Comparison of ENCODE assay signal across 9 mouse cellular contexts in genomic region chr4:89421694-89422354, GRCm38 (mm10).
DNase-seq lines count a peak whose midpoint lies in the region; ATAC-seq and TF ChIP-seq lines count a peak whose summit lies in the region.
"Had no signal": no experiment of that assay in that cellular context is flagged by ENCODE, and none has a peak within 500 bp of the region (broad histone marks: within the 10 kb centered on the region; RNA-seq: fewer than 3 reads in every experiment).

No protein-coding gene starts in this region.

- TF ChIP-seq CTCF in cerebellum, adult 2 months (IDR thresholded peaks at IDR 0.05; ENCODE audit: borderline replicate concordance, insufficient read depth, low read depth, low read length) = no peak

- H3K4me2 ChIP-seq in embryonic facial prominence, embryonic 14.5 days (ENCODE audit: low read depth, low read length) = no peak overlapping the region
- H3K4me2 ChIP-seq in lung, embryonic 16.5 days (ENCODE audit: low read depth, low read length) = no peak overlapping the region

- peak; percentile 70 for DNase-seq in embryonic facial prominence, embryonic 14.5 days (ENCODE audit: low spot score)
- DNase-seq in embryonic facial prominence, embryonic 10.5 days (ENCODE audit: low spot score) = no peak
- DNase-seq in NIH3T3 (ENCODE audit: low read depth) = peak; percentile 94
- peak; percentile 28 to 68 for DNase-seq in gastrocnemius, postnatal 36 days
- no peak for DNase-seq in embryo, embryonic 11 days
- no peak for DNase-seq in cerebellum, adult 2 months
- no peak for DNase-seq in spleen, postnatal 4 days (ENCODE audit: low spot score in 2 of 2)

- WGBS in embryonic facial prominence, embryonic 14.5 days = 45% methylated on average over 6 of the region's 6 CpGs
- WGBS in embryonic facial prominence, embryonic 10.5 days = 68% methylated on average over 6 of the region's 6 CpGs
- 49% methylated on average over 6 of the region's 6 CpGs for WGBS in lung, embryonic 16.5 days
- WGBS in cerebellum, adult 2 months = 47% methylated on average over 6 of the region's 6 CpGs

- no peaks in the 10 kb centered on the region for H3K36me3 ChIP-seq in embryonic facial prominence, embryonic 14.5 days (ENCODE audit: control insufficient read depth, insufficient read depth, low read length)
- H3K36me3 ChIP-seq in embryonic facial prominence, embryonic 10.5 days (replicated peaks) = no peaks in the 10 kb centered on the region
- H3K36me3 ChIP-seq in lung, embryonic 16.5 days (ENCODE audit: control insufficient read depth, insufficient read depth, low read length) = no peaks in the 10 kb centered on the region

- H3K4me1 ChIP-seq in embryonic facial prominence, embryonic 14.5 days (ENCODE audit: control insufficient read depth, insufficient read depth, low read length) = no peaks in the 10 kb centered on the region
- peaks cover 3% of the 10 kb centered on the region; the same call in 1 of the 2 replicates for H3K4me1 ChIP-seq in embryonic facial prominence, embryonic 10.5 days
- H3K4me1 ChIP-seq in lung, embryonic 16.5 days (replicated peaks; ENCODE audit: control insufficient read depth, insufficient read depth, low read length) = 0 out of 2 replicates have a peak, but pooled peaks cover 2% of the 10 kb centered on the region
- no peaks in the 10 kb centered on the region for H3K4me1 ChIP-seq in cerebellum, adult 2 months (ENCODE audit: control insufficient read depth, insufficient read depth, low read length)

- no peak for ATAC-seq in embryonic facial prominence, embryonic 14.5 days (ENCODE audit: low read depth)
- peak; percentile 95 for ATAC-seq in lung, embryonic 16.5 days (ENCODE audit: low read depth)

- H3K27me3 ChIP-seq in embryonic facial prominence, embryonic 14.5 days (replicated peaks; ENCODE audit: control insufficient read depth, insufficient read depth, low read length) = no peaks in the 10 kb centered on the region
- H3K27me3 ChIP-seq in embryonic facial prominence, embryonic 10.5 days (replicated peaks; ENCODE audit: low read depth, poor library complexity, severe bottlenecking) = no peaks in the 10 kb centered on the region
- no peaks in the 10 kb centered on the region for H3K27me3 ChIP-seq in lung, embryonic 16.5 days (ENCODE audit: control insufficient read depth, insufficient read depth, low read depth, low read length)
- no peaks in the 10 kb centered on the region for H3K27me3 ChIP-seq in cerebellum, adult 2 months (ENCODE audit: control insufficient read depth, insufficient read depth, low read length)

- intact Hi-C loops in gastrocnemius, postnatal 36 days (cut with DNase I) = no loop called here

- H3K4me3 ChIP-seq in embryonic facial prominence, embryonic 14.5 days (ENCODE audit: low read depth, low read length) = no peak overlapping the region
- no peak overlapping the region for H3K4me3 ChIP-seq in embryonic facial prominence, embryonic 10.5 days
- no peak overlapping the region for H3K4me3 ChIP-seq in lung, embryonic 16.5 days (ENCODE audit: low read length)
- no peak overlapping the region for H3K4me3 ChIP-seq in cerebellum, adult 2 months (replicated peaks; ENCODE audit: insufficient read depth, low read depth, low read length)

- H3K9ac ChIP-seq in embryonic facial prominence, embryonic 14.5 days (ENCODE audit: low read depth, low read length) = no peak overlapping the region
- H3K9ac ChIP-seq in lung, embryonic 16.5 days (ENCODE audit: low read length) = no peak overlapping the region

- H3K27ac ChIP-seq in embryonic facial prominence, embryonic 14.5 days (replicated peaks; ENCODE audit: low read depth, low read length) = no peak overlapping the region
- no peak overlapping the region for H3K27ac ChIP-seq in embryonic facial prominence, embryonic 10.5 days (replicated peaks)
- peak overlapping the region; percentile 75 for H3K27ac ChIP-seq in lung, embryonic 16.5 days (ENCODE audit: low read length)
- no peak overlapping the region for H3K27ac ChIP-seq in cerebellum, adult 2 months (ENCODE audit: insufficient read depth, low read length)
- H3K27ac ChIP-seq: macrophage had no signal

- TF ChIP-seq POLR2A in cerebellum, adult 2 months (IDR thresholded peaks at IDR 0.05; ENCODE audit: borderline replicate concordance, insufficient read depth, low read length) = no peak

- H3K9me3 ChIP-seq in embryonic facial prominence, embryonic 14.5 days (ENCODE audit: control insufficient read depth, low read length) = no peaks in the 10 kb centered on the region
- H3K9me3 ChIP-seq in embryonic facial prominence, embryonic 10.5 days = no peaks in the 10 kb centered on the region
- H3K9me3 ChIP-seq in lung, embryonic 16.5 days (ENCODE audit: control insufficient read depth, low read length) = no peaks in the 10 kb centered on the region

Comparison
In these comparisons a context has a peak if more than half of its experiments do, and no peak if none do; other contexts are left out.
1. DNase-seq: peak in embryonic facial prominence, embryonic 14.5 days (single experiment), NIH3T3 (single experiment) and gastrocnemius, postnatal 36 days (2 of 2); none in embryonic facial prominence, embryonic 10.5 days (single experiment), embryo, embryonic 11 days (single experiment), cerebellum, adult 2 months (0 of 2) and spleen, postnatal 4 days (0 of 2).